Mouse (Mus musculus): ENCODE results near the gene Nudt4. TPM values are rescaled to one million over a fixed set of nuclear protein-coding genes. Genes with fewer than 3 reads are reported as not detected.
A peak's percentile ranks its signal among the peaks of the same experiment; 100 is the strongest.

Gene Nudt4
- polyA plus RNA-seq, 1 experiment, result 36.8 TPM

- no peak for TF ChIP-seq MYOD1 (IDR thresholded peaks at IDR 0.05; ENCODE audit: control insufficient read depth in 1 of 3, insufficient read length in 2 of 3, low read depth in 2 of 3)
- no peak for TF ChIP-seq E2F4 (IDR thresholded peaks at IDR 0.05; ENCODE audit: insufficient read depth)
- no peak for TF ChIP-seq MAX (IDR thresholded peaks at IDR 0.05; ENCODE audit: low read depth)
- Histone ChIP-seq H3K4me3 (no peak overlapping the region), H3K36me3 (ENCODE audit: control insufficient read depth, insufficient read depth) (peaks cover 29% of the 10 kb centered on the region), H3K4me2 (ENCODE audit: low read depth) (peak overlapping the region; percentile 37), H3K79me2 (ENCODE audit: control insufficient read depth, insufficient read depth) (peaks cover 13% of the 10 kb centered on the region), H3K27me3 (ENCODE audit: control insufficient read depth, insufficient read depth, insufficient read length) (no peaks in the 10 kb centered on the region), H3ac (ENCODE audit: control insufficient read depth, insufficient read length) (no peak overlapping the region)
Observed at GRCm38 (mm10) chr10:95544651-95545050, 19.3 kb downstream of the Nudt4 start.

- peaks cover 24% of the 10 kb centered on the region for H3K36me3 ChIP-seq (ENCODE audit: control insufficient read depth, insufficient read depth)
Observed at GRCm38 (mm10) chr10:95544004-95544403, 19.9 kb downstream of the Nudt4 start.

GRCm38 (mm10) chr10:95543377-95543776 lies 20.6 kb downstream of the Nudt4 start:
- H3K4me2 ChIP-seq (ENCODE audit: low read depth), result no peak overlapping the region
- no peak overlapping the region for H3K4me3 ChIP-seq
- H3K79me2 ChIP-seq (ENCODE audit: control insufficient read depth, insufficient read depth), result peaks cover 26% of the 10 kb centered on the region
- peaks cover 23% of the 10 kb centered on the region for H3K36me3 ChIP-seq (ENCODE audit: control insufficient read depth, insufficient read depth)
- no peak for TF ChIP-seq USF1 (IDR thresholded peaks at IDR 0.05; ENCODE audit: low read depth)
- TF ChIP-seq REST (IDR thresholded peaks at IDR 0.05; ENCODE audit: insufficient read depth, insufficient read length), result no peak
- no peak for TF ChIP-seq MAX (IDR thresholded peaks at IDR 0.05; ENCODE audit: low read depth)
- TF ChIP-seq TCF3 (IDR thresholded peaks at IDR 0.05; ENCODE audit: insufficient read length, low read depth), result no peak
- TF ChIP-seq MYOD1 (IDR thresholded peaks at IDR 0.05; ENCODE audit: control insufficient read depth in 1 of 3, insufficient read length in 2 of 3, low read depth in 2 of 3), result no peak
- TF ChIP-seq SRF (IDR thresholded peaks at IDR 0.05; ENCODE audit: control insufficient read depth, insufficient read length, low read depth), result no peak
- TF ChIP-seq POLR2AphosphoS2 (IDR thresholded peaks at IDR 0.05; ENCODE audit: insufficient read length, low read depth), result no peak
- TF ChIP-seq MYOG (IDR thresholded peaks at IDR 0.05; ENCODE audit: control insufficient read depth in 1 of 3, insufficient read depth in 1 of 3, insufficient read length in 2 of 3, low read depth in 2 of 3), result no peak
- TF ChIP-seq E2F4 (IDR thresholded peaks at IDR 0.05; ENCODE audit: insufficient read depth), result no peak
- TF ChIP-seq TCF12 (IDR thresholded peaks at IDR 0.05; ENCODE audit: insufficient read depth, poor library complexity, severe bottlenecking), result no peak
- TF ChIP-seq CEBPB (IDR thresholded peaks at IDR 0.05; ENCODE audit: insufficient read depth, poor library complexity, severe bottlenecking), result no peak
- no peak for TF ChIP-seq POLR2A (IDR thresholded peaks at IDR 0.05; ENCODE audit: insufficient read length, low read depth)
- no peaks in the 10 kb centered on the region for H3K27me3 ChIP-seq (ENCODE audit: control insufficient read depth, insufficient read depth, insufficient read length)
- no peak overlapping the region for H3ac ChIP-seq (ENCODE audit: control insufficient read depth, insufficient read length)

More at GRCm38 (mm10) chr10:95544004-95544403, 19.9 kb downstream of the Nudt4 start:
- H3K4me2 ChIP-seq (ENCODE audit: low read depth), result peak overlapping the region; percentile 37
- H3K79me2 ChIP-seq (ENCODE audit: control insufficient read depth, insufficient read depth), result peaks cover 19% of the 10 kb centered on the region
- no peak for TF ChIP-seq TCF12 (IDR thresholded peaks at IDR 0.05; ENCODE audit: insufficient read depth, poor library complexity, severe bottlenecking)
- no peak for TF ChIP-seq CEBPB (IDR thresholded peaks at IDR 0.05; ENCODE audit: insufficient read depth, poor library complexity, severe bottlenecking)
- H3K27me3 ChIP-seq (ENCODE audit: control insufficient read depth, insufficient read depth, insufficient read length), result no peaks in the 10 kb centered on the region
- no peak overlapping the region for H3ac ChIP-seq (ENCODE audit: control insufficient read depth, insufficient read length)
- H3K4me3 ChIP-seq, result no peak overlapping the region

- no peaks in the 10 kb centered on the region for H3K27me3 ChIP-seq (ENCODE audit: control insufficient read depth, insufficient read depth, insufficient read length)
- H3K4me3 ChIP-seq, result no peak overlapping the region
- TF ChIP-seq CEBPB (IDR thresholded peaks at IDR 0.05; ENCODE audit: insufficient read depth, poor library complexity, severe bottlenecking) (no peak), REST (IDR thresholded peaks at IDR 0.05; ENCODE audit: insufficient read depth, insufficient read length) (no peak), TCF3 (IDR thresholded peaks at IDR 0.05; ENCODE audit: insufficient read length, low read depth) (no peak), MAX (IDR thresholded peaks at IDR 0.05; ENCODE audit: low read depth) (no peak), POLR2A (IDR thresholded peaks at IDR 0.05; ENCODE audit: insufficient read length, low read depth) (no peak), TCF12 (IDR thresholded peaks at IDR 0.05; ENCODE audit: insufficient read depth, poor library complexity, severe bottlenecking) (no peak), POLR2AphosphoS2 (IDR thresholded peaks at IDR 0.05; ENCODE audit: insufficient read length, low read depth) (no peak), USF1 (IDR thresholded peaks at IDR 0.05; ENCODE audit: low read depth) (no peak), SRF (IDR thresholded peaks at IDR 0.05; ENCODE audit: control insufficient read depth, insufficient read length, low read depth) (no peak), MYOG (IDR thresholded peaks at IDR 0.05; ENCODE audit: control insufficient read depth in 1 of 3, insufficient read depth in 1 of 3, insufficient read length in 2 of 3, low read depth in 2 of 3) (no peak), MYOD1 (IDR thresholded peaks at IDR 0.05; ENCODE audit: control insufficient read depth in 1 of 3, insufficient read length in 2 of 3, low read depth in 2 of 3) (no peak), E2F4 (IDR thresholded peaks at IDR 0.05; ENCODE audit: insufficient read depth) (no peak)
- peaks cover 19% of the 10 kb centered on the region for H3K36me3 ChIP-seq (ENCODE audit: control insufficient read depth, insufficient read depth)
- H3K79me2 ChIP-seq (ENCODE audit: control insufficient read depth, insufficient read depth), result peaks cover 30% of the 10 kb centered on the region
- H3ac ChIP-seq (ENCODE audit: control insufficient read depth, insufficient read length), result no peak overlapping the region
- H3K4me2 ChIP-seq (ENCODE audit: low read depth), result no peak overlapping the region
Observed at GRCm38 (mm10) chr10:95542916-95543315, 21.0 kb downstream of the Nudt4 start.

- Histone ChIP-seq H3K79me2 (ENCODE audit: control insufficient read depth, insufficient read depth) (peaks cover 61% of the 10 kb centered on the region), H3K27me3 (ENCODE audit: control insufficient read depth, insufficient read depth, insufficient read length) (no peaks in the 10 kb centered on the region), H3ac (ENCODE audit: control insufficient read depth, insufficient read length) (no peak overlapping the region), H3K4me2 (ENCODE audit: low read depth) (no peak overlapping the region), H3K36me3 (ENCODE audit: control insufficient read depth, insufficient read depth) (peaks cover 9% of the 10 kb centered on the region), H3K4me3 (no peak overlapping the region)
- TF ChIP-seq TCF3 (IDR thresholded peaks at IDR 0.05; ENCODE audit: insufficient read length, low read depth), result no peak
- TF ChIP-seq E2F4 (IDR thresholded peaks at IDR 0.05; ENCODE audit: insufficient read depth), result no peak
- no peak for TF ChIP-seq POLR2AphosphoS2 (IDR thresholded peaks at IDR 0.05; ENCODE audit: insufficient read length, low read depth)
- TF ChIP-seq MYOD1 (IDR thresholded peaks at IDR 0.05; ENCODE audit: control insufficient read depth in 1 of 3, insufficient read length in 2 of 3, low read depth in 2 of 3), result no peak
- no peak for TF ChIP-seq MAX (IDR thresholded peaks at IDR 0.05; ENCODE audit: low read depth)
- TF ChIP-seq USF1 (IDR thresholded peaks at IDR 0.05; ENCODE audit: low read depth), result no peak
- no peak for TF ChIP-seq REST (IDR thresholded peaks at IDR 0.05; ENCODE audit: insufficient read depth, insufficient read length)
- TF ChIP-seq CEBPB (IDR thresholded peaks at IDR 0.05; ENCODE audit: insufficient read depth, poor library complexity, severe bottlenecking), result no peak
- TF ChIP-seq TCF12 (IDR thresholded peaks at IDR 0.05; ENCODE audit: insufficient read depth, poor library complexity, severe bottlenecking), result no peak
- TF ChIP-seq SRF (IDR thresholded peaks at IDR 0.05; ENCODE audit: control insufficient read depth, insufficient read length, low read depth), result no peak
- no peak for TF ChIP-seq MYOG (IDR thresholded peaks at IDR 0.05; ENCODE audit: control insufficient read depth in 1 of 3, insufficient read depth in 1 of 3, insufficient read length in 2 of 3, low read depth in 2 of 3)
- no peak for TF ChIP-seq POLR2A (IDR thresholded peaks at IDR 0.05; ENCODE audit: insufficient read length, low read depth)
Observed at GRCm38 (mm10) chr10:95539841-95540240, 24.1 kb downstream of the Nudt4 start.

Measured in myocyte (in vitro differentiated cells).